Mouse (Mus musculus) midbrain, embryonic 12.5 days (tissue): ENCODE results near the gene Plxnb2. TPM values are rescaled to one million over a fixed set of nuclear protein-coding genes. Genes with fewer than 3 reads are reported as not detected.
A peak's percentile ranks its signal among the peaks of the same experiment; 100 is the strongest.

Experiments used
- ATAC-seq: fragments of 200-750 bp; cut with Nextera tagmentation; 2 replicates; pipeline ENCODE4 v1.8.0; 2017; ENCODE audit warnings: low read depth, moderate TSS enrichment, moderate library complexity; ENCODE audit not compliant: low FRiP score
- H3K27ac ChIP-seq: fragments of 300-500 bp; sonication (generic); replicated peaks from 2 replicates; pipeline ENCODE4 v1.5.1; 2016; ENCODE audit warnings: mild to moderate bottlenecking
- H3K27me3 ChIP-seq: fragments of 300-500 bp; sonication (generic); 2 replicates; pipeline ENCODE4 v1.6.1; 2016; ENCODE audit warnings: mild to moderate bottlenecking
- H3K36me3 ChIP-seq: fragments of 300-500 bp; sonication (generic); 2 replicates; pipeline ENCODE4 v1.6.1; 2016
- H3K4me1 ChIP-seq: fragments of 300-500 bp; sonication (generic); 2 replicates; pipeline ENCODE4 v1.6.1; 2016
- H3K4me2 ChIP-seq: fragments of 300-500 bp; sonication (generic); replicated peaks from 2 replicates; pipeline ENCODE4 v1.6.1; 2016; ENCODE audit warnings: mild to moderate bottlenecking, moderate library complexity
- H3K4me3 ChIP-seq: fragments of 300-500 bp; sonication (generic); 2 replicates; pipeline ENCODE4 v1.5.1; 2016; ENCODE audit warnings: mild to moderate bottlenecking
- H3K9ac ChIP-seq: fragments of 300-500 bp; sonication (generic); replicated peaks from 2 replicates; pipeline ENCODE4 v1.6.1; 2016; ENCODE audit warnings: mild to moderate bottlenecking, moderate library complexity
- H3K9me3 ChIP-seq: fragments of 300-500 bp; sonication (generic); 2 replicates; pipeline ENCODE4 v1.6.1; 2016; ENCODE audit warnings: mild to moderate bottlenecking
- WGBS: fragments of 180-500 bp; shearing (Covaris S2); methylation state at CpG from one replicate; pipeline ENCODE4 v1.1.7; 2016; 5-methylcytosine and 5-hydroxymethylcytosine counted together
- polyA plus RNA-seq: library from polyadenylated mRNA; unstranded; fragments of >200 nt; fragmentation: Nextera tagmentation; extraction: Ambion mirVana; gene quantifications from 2 replicates; pipeline ENCODE4 v1.2.1, GENCODE M21; 2016

Gene Plxnb2
- polyA plus RNA-seq, 1 experiment from 2014 or later, result 164 TPM

DNA sequence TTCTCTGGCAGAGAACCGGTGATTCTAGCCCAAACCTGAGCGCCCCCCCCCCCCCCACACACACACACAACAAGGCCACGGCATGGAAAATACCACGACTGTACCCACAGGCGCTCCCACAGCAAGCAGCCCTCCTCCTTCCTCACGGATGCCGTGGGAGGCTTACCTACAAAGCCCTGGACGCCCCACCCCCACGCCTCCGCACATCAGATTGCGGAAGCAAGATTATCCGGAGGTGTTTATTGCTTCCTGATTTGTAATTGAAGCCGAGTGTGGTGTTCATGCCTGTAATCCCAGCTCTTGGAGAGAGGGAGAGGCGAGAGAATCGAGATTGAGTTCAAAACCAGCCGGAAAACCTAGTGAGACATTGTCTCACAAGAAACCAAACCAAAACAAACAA is 33.6 kb downstream of the Plxnb2 start:
- peak overlapping the region; percentile 66 for H3K9ac ChIP-seq
- peaks cover 38% of the 10 kb centered on the region for H3K36me3 ChIP-seq
- H3K4me1 ChIP-seq, result peaks cover 39% of the 10 kb centered on the region
- ATAC-seq, result no peak
- H3K27ac ChIP-seq, result peak overlapping the region; percentile 52
- H3K9me3 ChIP-seq, result no peaks in the 10 kb centered on the region
- 13% methylated on average over 15 of the region's 16 CpGs for WGBS
- peak overlapping the region; percentile 82 for H3K4me3 ChIP-seq
- H3K4me2 ChIP-seq, result peak overlapping the region; percentile 78
- peaks cover 20% of the 10 kb centered on the region for H3K27me3 ChIP-seq

DNA sequence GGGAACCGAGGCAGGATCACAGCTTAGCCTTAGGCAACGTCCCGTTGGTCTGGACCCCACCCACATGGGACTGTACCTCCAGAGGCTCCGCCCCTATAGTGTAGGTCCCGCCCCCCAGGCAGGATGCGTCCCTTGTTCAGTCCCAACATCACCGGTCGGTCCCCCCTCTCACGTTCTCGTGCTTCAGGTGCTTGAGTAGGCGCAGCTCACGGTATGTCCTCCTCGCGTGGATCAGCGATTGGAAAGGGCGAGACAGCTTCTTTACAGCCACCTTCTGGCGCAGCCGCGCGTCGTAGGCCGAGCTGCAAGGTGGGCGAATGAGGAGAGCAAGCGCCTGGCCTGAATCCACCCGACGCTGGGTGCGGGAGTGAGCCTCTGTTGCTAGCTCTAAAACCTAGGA is 34.1 kb downstream of the Plxnb2 start:
- no peaks in the 10 kb centered on the region for H3K9me3 ChIP-seq

DNA sequence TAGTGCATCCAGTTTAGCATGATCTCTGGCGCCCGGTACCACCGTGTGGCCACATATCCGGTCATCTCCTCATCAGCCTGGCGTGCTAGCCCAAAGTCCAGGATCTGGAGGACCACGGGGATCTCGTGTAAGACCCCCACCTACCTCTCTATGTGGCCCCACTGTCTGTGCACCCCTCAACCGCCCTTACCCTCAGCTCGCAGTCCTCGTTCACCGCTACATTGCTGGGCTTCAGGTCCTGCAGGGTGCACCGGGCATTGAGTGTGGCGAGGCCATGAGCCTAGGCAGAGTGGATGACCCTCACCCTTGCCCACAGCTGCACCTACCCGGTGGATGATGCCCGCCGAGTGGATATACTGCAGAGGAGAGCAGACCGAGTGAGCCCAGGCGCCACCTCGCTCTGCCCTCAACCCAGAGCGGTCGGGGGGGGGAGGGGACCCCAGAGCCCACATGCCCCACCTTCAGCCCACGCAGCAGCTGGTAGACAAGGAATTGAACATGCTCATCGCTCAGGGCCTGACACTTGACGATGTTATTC is 34.7 kb downstream of the Plxnb2 start:
- Histone ChIP-seq H3K27ac (no peak overlapping the region), H3K36me3 (peaks cover 38% of the 10 kb centered on the region), H3K9ac (peak overlapping the region; percentile 66; the same call in 1 of the 2 replicates), H3K4me2 (peak overlapping the region; percentile 78), H3K4me1 (peaks cover 39% of the 10 kb centered on the region), H3K27me3 (peaks cover 26% of the 10 kb centered on the region), H3K9me3 (no peaks in the 10 kb centered on the region), H3K4me3 (peak overlapping the region; percentile 82)
- no peak for ATAC-seq
- WGBS, result 73% methylated on average over 24 of the region's 24 CpGs

More for the DNA sequence above, 34.1 kb downstream of the Plxnb2 start:
- Histone ChIP-seq H3K9ac (peak overlapping the region; percentile 66), H3K27ac (peak overlapping the region; percentile 52), H3K36me3 (peaks cover 38% of the 10 kb centered on the region), H3K4me2 (peak overlapping the region; percentile 78), H3K4me3 (peak overlapping the region; percentile 82), H3K4me1 (peaks cover 36% of the 10 kb centered on the region), H3K27me3 (peaks cover 22% of the 10 kb centered on the region)
- 0 out of 2 replicates have a peak, but pooled peaks have one; percentile 17 for ATAC-seq
- 3% methylated on average over 27 of the region's 27 CpGs for WGBS

DNA sequence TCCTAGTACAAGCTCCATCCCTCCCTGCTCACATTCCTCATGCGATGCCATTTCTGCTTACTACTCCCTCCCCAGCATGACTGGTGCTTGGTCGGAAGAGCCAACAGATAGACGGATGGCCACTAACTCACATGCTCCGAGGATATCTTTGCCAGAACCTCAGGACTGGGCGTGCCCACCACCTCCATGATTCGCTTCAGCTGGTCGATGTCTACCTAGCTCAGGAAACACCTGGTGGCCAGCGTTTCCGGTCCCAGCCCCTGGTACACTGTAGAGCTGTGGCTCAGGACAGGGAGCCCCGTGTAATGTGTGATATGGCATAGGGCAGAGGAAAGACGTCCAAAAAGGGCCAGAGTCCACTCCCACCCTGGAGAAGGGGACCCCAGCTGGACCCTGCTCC is 35.6 kb downstream of the Plxnb2 start:
- Histone ChIP-seq H3K4me1 (peaks cover 44% of the 10 kb centered on the region), H3K9ac (no peak overlapping the region), H3K9me3 (no peaks in the 10 kb centered on the region), H3K4me2 (no peak overlapping the region), H3K4me3 (no peak overlapping the region), H3K27me3 (peaks cover 31% of the 10 kb centered on the region), H3K27ac (no peak overlapping the region), H3K36me3 (peaks cover 38% of the 10 kb centered on the region)
- 94% methylated on average over 11 of the region's 11 CpGs for WGBS
- no peak for ATAC-seq

GRCm38 (mm10) chr15:89143134-89143533 is 37.5 kb downstream of the Plxnb2 start:
- no peak overlapping the region for H3K9ac ChIP-seq
- no peak overlapping the region for H3K4me2 ChIP-seq
- H3K27me3 ChIP-seq, result peaks cover 35% of the 10 kb centered on the region
- H3K4me3 ChIP-seq, result no peak overlapping the region
- peaks cover 44% of the 10 kb centered on the region for H3K4me1 ChIP-seq
- H3K27ac ChIP-seq, result no peak overlapping the region
- 77% methylated on average over 2 of the region's 2 CpGs for WGBS
- peaks cover 38% of the 10 kb centered on the region for H3K36me3 ChIP-seq
- no peak for ATAC-seq
- no peaks in the 10 kb centered on the region for H3K9me3 ChIP-seq

DNA sequence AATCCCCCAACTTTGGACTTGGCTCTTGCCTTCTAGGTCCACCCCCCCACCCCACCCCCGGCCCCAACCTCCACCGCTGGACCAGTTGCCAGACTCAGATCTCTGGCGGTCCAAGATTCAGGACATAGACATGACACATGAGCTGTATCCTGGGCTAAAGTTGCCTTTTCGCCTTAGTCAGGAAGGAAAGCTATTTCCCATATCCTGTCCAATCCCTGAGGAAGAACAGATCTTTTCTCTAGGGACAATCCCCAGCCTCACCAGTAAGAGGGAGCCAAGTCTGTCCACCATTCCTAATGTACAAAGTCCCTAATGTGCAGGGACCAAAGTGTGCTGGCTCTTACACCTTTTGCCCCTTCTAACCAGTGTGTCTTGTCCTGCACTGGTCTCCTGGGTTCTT is 38.7 kb downstream of the Plxnb2 start:
- H3K4me2 ChIP-seq, result no peak overlapping the region
- 68% methylated on average over 4 of the region's 4 CpGs for WGBS
- H3K4me3 ChIP-seq, result no peak overlapping the region
- no peak overlapping the region for H3K9ac ChIP-seq
- H3K36me3 ChIP-seq, result peaks cover 38% of the 10 kb centered on the region
- H3K4me1 ChIP-seq, result peaks cover 41% of the 10 kb centered on the region
- no peaks in the 10 kb centered on the region for H3K9me3 ChIP-seq
- H3K27me3 ChIP-seq, result peaks cover 26% of the 10 kb centered on the region
- H3K27ac ChIP-seq, result no peak overlapping the region
- no peak for ATAC-seq

DNA sequence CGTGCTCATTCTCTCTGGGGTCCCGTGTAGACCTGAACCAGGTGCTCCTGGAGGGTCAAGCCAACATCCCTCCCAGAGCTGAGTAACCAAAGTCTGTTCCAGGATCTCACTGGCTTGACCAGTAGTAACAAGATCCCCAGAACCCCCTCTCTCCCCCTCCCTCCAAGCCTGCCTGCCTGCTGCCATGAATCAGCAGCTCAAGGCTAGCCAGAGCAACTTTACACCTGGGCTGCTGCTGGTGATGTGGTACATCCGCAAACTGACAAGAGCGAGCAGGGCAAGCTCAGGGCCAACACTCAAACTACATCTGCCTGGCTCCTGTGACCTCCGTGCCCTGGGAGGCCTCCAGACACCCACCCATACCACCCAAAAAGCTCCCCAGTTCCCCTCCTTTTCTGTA is 39.1 kb downstream of the Plxnb2 start:
- Histone ChIP-seq H3K9ac (no peak overlapping the region; the same call in 1 of the 2 replicates), H3K36me3 (peaks cover 38% of the 10 kb centered on the region)
- ATAC-seq, result no peak

DNA sequence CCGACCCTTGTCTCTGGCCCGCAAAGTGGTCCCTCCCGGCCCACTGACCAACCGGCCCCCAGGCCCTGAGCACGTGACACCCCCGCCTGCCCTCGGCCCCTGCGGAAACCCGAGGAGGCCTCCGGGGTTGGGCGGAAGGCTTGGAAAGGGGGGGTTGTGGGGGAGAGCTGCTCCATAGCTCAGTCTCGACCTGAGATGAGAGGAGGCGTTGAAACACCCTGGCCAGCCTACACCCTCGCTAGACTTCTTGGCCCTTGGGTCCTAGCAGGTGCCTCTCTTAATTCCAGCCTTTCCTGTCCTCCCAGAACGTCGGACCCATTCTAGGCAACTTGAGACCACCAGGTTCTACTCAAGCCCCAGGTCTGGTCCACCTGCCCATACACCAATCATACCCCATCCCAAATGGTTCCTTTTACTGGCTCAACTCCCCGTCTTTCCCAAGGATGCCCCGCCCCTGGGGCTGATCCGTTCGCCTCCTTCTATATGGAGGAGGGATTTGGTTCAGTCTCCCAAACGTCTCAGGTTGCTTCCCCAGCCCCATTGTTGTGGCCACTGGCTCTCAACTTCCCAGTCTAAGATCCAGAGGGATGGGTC is 39.8 kb downstream of the Plxnb2 start, which contains the start of gene Mapk12:
Gene Mapk12, minus strand, starts transcription at position 45 of the 594 bp plus-strand sequence.
- Histone ChIP-seq H3K27ac (peak within 1 kb of the TSS; percentile 44), H3K9me3 (no peaks in the 10 kb centered on the region), H3K36me3 (peaks cover 33% of the 10 kb centered on the region), H3K4me1 (peaks cover 30% of the 10 kb centered on the region), H3K4me2 (peak within 1 kb of the TSS; percentile 99), H3K4me3 (peak within 1 kb of the TSS; percentile 55), H3K9ac (peak within 1 kb of the TSS; percentile 64), H3K27me3 (peaks cover 26% of the 10 kb centered on the region)
- ATAC-seq, result peak; percentile 79
- 0% methylated on average over 21 of the region's 21 CpGs for WGBS

More for the DNA sequence above, 39.1 kb downstream of the Plxnb2 start:
- H3K27me3 ChIP-seq, result peaks cover 26% of the 10 kb centered on the region
- no peaks in the 10 kb centered on the region for H3K9me3 ChIP-seq
- peaks cover 36% of the 10 kb centered on the region for H3K4me1 ChIP-seq
- no peak overlapping the region for H3K27ac ChIP-seq
- H3K4me2 ChIP-seq, result peak overlapping the region; percentile 99; the same call in 1 of the 2 replicates
- H3K4me3 ChIP-seq, result no peak overlapping the region
- 26% methylated on average over 5 of the region's 5 CpGs for WGBS

- H3K27me3 ChIP-seq, result peaks cover 26% of the 10 kb centered on the region
- no peaks in the 10 kb centered on the region for H3K9me3 ChIP-seq
- peak overlapping the region; percentile 44 for H3K27ac ChIP-seq
- H3K4me2 ChIP-seq, result peak overlapping the region; percentile 99
- peaks cover 27% of the 10 kb centered on the region for H3K36me3 ChIP-seq
- peak; percentile 56 for ATAC-seq
- WGBS, result under 1% methylated on average over 53 of the region's 53 CpGs
- H3K9ac ChIP-seq, result peak overlapping the region; percentile 64
- peaks cover 30% of the 10 kb centered on the region for H3K4me1 ChIP-seq
- H3K4me3 ChIP-seq, result peak overlapping the region; percentile 55
These were observed 40.4 kb downstream of the Plxnb2 start for GRCm38 (mm10) chr15:89140048-89140658.

DNA sequence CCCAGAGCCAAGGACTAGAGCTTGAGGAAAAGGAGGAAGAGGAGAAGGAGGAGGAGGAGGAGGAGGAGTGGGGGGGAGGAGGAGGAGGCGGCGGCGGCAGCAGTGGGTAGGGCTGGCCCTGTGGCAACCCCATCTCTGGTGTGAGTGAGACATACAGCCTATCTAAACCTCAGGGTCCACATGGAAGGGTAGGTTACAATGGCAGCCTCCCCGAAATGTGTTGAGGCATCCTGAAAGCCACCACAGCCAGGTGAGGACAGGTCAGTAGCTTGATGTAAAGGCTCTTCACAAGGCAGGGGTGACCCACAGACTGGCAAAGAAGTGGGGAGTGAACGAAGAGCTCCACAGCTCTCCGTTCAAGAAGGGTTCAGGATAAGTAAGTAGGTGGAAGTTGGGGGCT is 42.1 kb downstream of the Plxnb2 start:
- H3K36me3 ChIP-seq, result peaks cover 15% of the 10 kb centered on the region; the same call in 1 of the 2 replicates
- no peaks in the 10 kb centered on the region for H3K9me3 ChIP-seq
- H3K4me3 ChIP-seq, result no peak overlapping the region
- no peak overlapping the region for H3K9ac ChIP-seq
- H3K27me3 ChIP-seq, result peaks cover 26% of the 10 kb centered on the region
- no peak for ATAC-seq
- H3K4me1 ChIP-seq, result peaks cover 30% of the 10 kb centered on the region
- H3K4me2 ChIP-seq, result no peak overlapping the region
- 91% methylated on average over 6 of the region's 6 CpGs for WGBS
- H3K27ac ChIP-seq, result no peak overlapping the region

DNA sequence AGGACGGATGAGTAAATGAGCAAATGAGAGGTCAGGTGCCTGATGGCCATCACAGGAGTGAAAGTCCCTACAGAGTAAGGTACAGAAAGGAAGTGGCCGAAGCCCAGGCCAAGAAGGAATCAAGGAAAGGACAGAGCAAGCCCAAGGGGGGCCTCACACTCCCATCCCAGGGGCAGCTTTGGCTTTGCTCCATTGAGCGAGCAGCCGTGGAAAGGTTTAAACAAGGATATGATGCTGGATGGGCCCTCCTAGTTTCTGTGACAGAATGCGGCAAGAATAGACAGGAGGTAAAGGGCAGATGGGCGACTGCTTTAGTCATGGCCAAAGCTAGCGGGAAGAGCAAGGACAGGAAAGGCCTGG is 42.6 kb downstream of the Plxnb2 start:
- Histone ChIP-seq H3K27ac (no peak overlapping the region), H3K9me3 (no peaks in the 10 kb centered on the region), H3K36me3 (peaks cover 9% of the 10 kb centered on the region; the same call in 1 of the 2 replicates), H3K27me3 (peaks cover 26% of the 10 kb centered on the region), H3K4me3 (0 out of 2 replicates have a peak overlapping the region, but pooled peaks have one; percentile 1), H3K9ac (no peak overlapping the region), H3K4me1 (peaks cover 30% of the 10 kb centered on the region), H3K4me2 (no peak overlapping the region)
- 90% methylated on average over 7 of the region's 7 CpGs for WGBS
- no peak for ATAC-seq

- Histone ChIP-seq H3K27ac (no peak overlapping the region), H3K9me3 (no peaks in the 10 kb centered on the region), H3K36me3 (peaks cover 7% of the 10 kb centered on the region), H3K4me1 (peaks cover 30% of the 10 kb centered on the region), H3K27me3 (peaks cover 22% of the 10 kb centered on the region), H3K9ac (no peak overlapping the region), H3K4me3 (no peak overlapping the region), H3K4me2 (no peak overlapping the region)
- no peak for ATAC-seq
- 73% methylated on average over 11 of the region's 11 CpGs for WGBS
These were observed 43.1 kb downstream of the Plxnb2 start for GRCm38 (mm10) chr15:89137378-89138045.
